In genomic region chr13:94687295-94687694, GRCm38 (mm10) we compare ENCODE assay signal across 23 mouse cellular contexts.
"Had no signal": no experiment of that assay in that cellular context is flagged by ENCODE, and none has a peak within 500 bp of the region (broad histone marks: within the 10 kb centered on the region; RNA-seq: fewer than 3 reads in every experiment).

No protein-coding gene starts in this region.

- H3K9ac ChIP-seq: heart, embryonic 12.5 days; hindbrain, embryonic 13.5 days; hindbrain, embryonic 15.5 days; intestine, embryonic 15.5 days; limb, embryonic 12.5 days; liver, embryonic 13.5 days had no signal

- H3K4me1 ChIP-seq: heart, embryonic 10.5 days; heart, embryonic 12.5 days; intestine, embryonic 15.5 days; limb, embryonic 12.5 days; liver, embryonic 13.5 days had no signal

- H3K4me2 ChIP-seq: heart, embryonic 12.5 days; hindbrain, embryonic 13.5 days; hindbrain, embryonic 15.5 days; intestine, embryonic 15.5 days; limb, embryonic 12.5 days; liver, embryonic 11.5 days; liver, embryonic 13.5 days had no signal

- H3K27me3 ChIP-seq: intestine, embryonic 15.5 days had no signal

- H3K36me3 ChIP-seq: heart, embryonic 10.5 days; heart, embryonic 12.5 days; hindbrain, embryonic 10.5 days; hindbrain, embryonic 13.5 days; hindbrain, embryonic 15.5 days; intestine, embryonic 15.5 days; limb, embryonic 10.5 days; limb, embryonic 12.5 days; liver, embryonic 13.5 days had no signal

- H3K9me3 ChIP-seq: heart, embryonic 10.5 days; heart, embryonic 12.5 days; hindbrain, embryonic 10.5 days; hindbrain, embryonic 13.5 days; hindbrain, embryonic 15.5 days; intestine, embryonic 15.5 days; limb, embryonic 10.5 days; limb, embryonic 12.5 days; liver, embryonic 13.5 days had no signal

- H3K27ac ChIP-seq: gastrocnemius, adult 2 months; heart, embryonic 10.5 days; hindbrain, embryonic 10.5 days; hindbrain, embryonic 13.5 days; hindbrain, embryonic 15.5 days; intestine, embryonic 15.5 days; limb, embryonic 10.5 days; limb, embryonic 12.5 days; liver, embryonic 13.5 days had no signal

- DNase-seq: gastrocnemius, adult 2 months; gastrocnemius, postnatal 10 days; gastrocnemius, postnatal 25 days; heart, adult 18-20 months; heart, postnatal 10 days; heart, postnatal 4 days; kidney, adult 18-20 months; kidney, adult 8-10 months; kidney, postnatal 25 days; kidney, postnatal 4 days; liver; liver, embryonic 13.5 days had no signal

- ATAC-seq: inflammation-experienced regulatory T-cells, adult 6 months; intestine, embryonic 15.5 days; intestine, postnatal 0 days had no signal

- H3K4me3 ChIP-seq: gastrocnemius, adult 2 months; heart, embryonic 10.5 days; heart, embryonic 12.5 days; hindbrain, embryonic 10.5 days; hindbrain, embryonic 13.5 days; hindbrain, embryonic 15.5 days; intestine, embryonic 15.5 days; limb, embryonic 10.5 days; limb, embryonic 12.5 days; liver, embryonic 13.5 days had no signal
